Mouse (Mus musculus) heart, adult 2 months (tissue): ENCODE measurements at regions not wholly inside any gene's neighbourhood (a gene's known extent, or its start where the extent isn't known, plus 50 kb on each side); places are given as distances from the start of the nearest gene placed in this dataset.

Source experiments
- CTCF ChIP-seq: fragments of 200-600 bp; IDR thresholded peaks from 2 replicates; pipeline ENCODE4 v1.8.1; 2022; ENCODE audit warnings: antibody characterized with exemption, mild to moderate bottlenecking, moderate library complexity
- POLR2A ChIP-seq: fragments of 200-500 bp; IDR thresholded peaks from 2 replicates; pipeline ENCODE4 v1.6.1; 2011; ENCODE audit warnings: mild to moderate bottlenecking, low read depth, low read length, control low read depth; ENCODE audit not compliant: insufficient read depth

DNA sequence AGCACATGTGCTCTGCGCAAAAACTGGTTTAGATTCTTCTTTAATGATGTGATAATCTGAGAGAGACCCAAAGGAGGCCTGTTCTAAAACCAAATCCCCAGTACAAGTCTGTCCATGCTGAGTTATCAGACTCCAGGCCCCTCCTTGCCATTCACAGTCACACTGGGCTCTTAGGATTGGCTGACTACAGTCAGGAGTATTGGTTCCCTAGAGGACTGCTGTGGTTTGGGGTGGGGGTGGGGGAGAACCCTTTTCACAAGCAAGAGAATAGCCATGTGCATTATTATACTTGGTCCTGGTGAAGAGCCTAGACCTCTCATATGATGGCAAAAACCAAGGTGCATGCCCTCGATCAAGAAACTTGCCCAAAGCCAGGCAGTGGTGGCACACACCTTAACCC is 103.5 kb upstream of the Tle3 start:
- no peak for TF ChIP-seq CTCF
- no peak for TF ChIP-seq POLR2A
